Mouse (Mus musculus) limb, embryonic 12.5 days (tissue): ENCODE measurements around the gene Fxyd2. TPM values are rescaled to one million over a fixed set of nuclear protein-coding genes. Genes with fewer than 3 reads are reported as not detected.

ENCODE experiments used
- ATAC-seq: fragments of 200-750 bp; cut with Nextera tagmentation; 2 replicates; pipeline ENCODE4 v1.8.0; 2017; ENCODE audit warnings: low read depth, moderate TSS enrichment; ENCODE audit not compliant: insufficient number of reproducible peaks, insufficient read depth, low FRiP score, low TSS enrichment
- H3K27ac ChIP-seq: fragments of 300-500 bp; sonication (generic); 2 replicates; pipeline ENCODE4 v1.5.1; 2016; ENCODE audit warnings: mild to moderate bottlenecking, moderate library complexity
- H3K27me3 ChIP-seq: fragments of 300-500 bp; sonication (generic); 2 replicates; pipeline ENCODE4 v1.6.1; 2016; ENCODE audit warnings: mild to moderate bottlenecking, moderate library complexity
- H3K36me3 ChIP-seq: fragments of 300-500 bp; sonication (generic); 2 replicates; pipeline ENCODE4 v1.6.1; 2016; ENCODE audit warnings: mild to moderate bottlenecking, moderate library complexity
- H3K4me1 ChIP-seq: fragments of 300-500 bp; sonication (generic); replicated peaks from 2 replicates; pipeline ENCODE4 v1.6.1; 2016
- H3K4me2 ChIP-seq: fragments of 300-500 bp; sonication (generic); 2 replicates; pipeline ENCODE4 v1.6.1; 2016; ENCODE audit warnings: mild to moderate bottlenecking, moderate library complexity
- H3K4me3 ChIP-seq: fragments of 300-500 bp; sonication (generic); replicated peaks from 2 replicates; pipeline ENCODE4 v1.5.1; 2016; ENCODE audit warnings: mild to moderate bottlenecking
- H3K9ac ChIP-seq: fragments of 300-500 bp; sonication (generic); replicated peaks from 2 replicates; pipeline ENCODE4 v1.6.1; 2016; ENCODE audit warnings: mild to moderate bottlenecking, moderate library complexity
- H3K9me3 ChIP-seq: fragments of 300-500 bp; sonication (generic); 2 replicates; pipeline ENCODE4 v1.6.1; 2016; ENCODE audit warnings: mild to moderate bottlenecking, moderate library complexity
- WGBS: fragments of 180-500 bp; shearing (Covaris S2); methylation state at CpG from one replicate; pipeline ENCODE4 v1.1.7; 2016; 5-methylcytosine and 5-hydroxymethylcytosine counted together
- polyA plus RNA-seq: library from polyadenylated mRNA; unstranded; fragments of >200 nt; fragmentation: Nextera tagmentation; extraction: Ambion mirVana; gene quantifications from 2 replicates; pipeline ENCODE4 v1.2.1, GENCODE M21; 2016

Gene Fxyd2
- polyA plus RNA-seq, 1 experiment from 2014 or later: 1.9 TPM

GRCm38 (mm10) chr9:45451346-45451745 is 51.9 kb downstream of the Fxyd2 start:
- Histone ChIP-seq H3K36me3 (no peaks in the 10 kb centered on the region), H3K4me1 (peaks cover 10% of the 10 kb centered on the region), H3K9me3 (no peaks in the 10 kb centered on the region), H3K4me2 (no peak overlapping the region), H3K27me3 (peaks cover 36% of the 10 kb centered on the region), H3K4me3 (no peak overlapping the region), H3K27ac (no peak overlapping the region), H3K9ac (no peak overlapping the region)
- WGBS: 87% methylated on average over 4 of the region's 4 CpGs
- no peak for ATAC-seq

- H3K4me1 ChIP-seq: peaks cover 7% of the 10 kb centered on the region
- no peak overlapping the region for H3K4me3 ChIP-seq
- no peaks in the 10 kb centered on the region for H3K9me3 ChIP-seq
- ATAC-seq: no peak
- H3K4me2 ChIP-seq: no peak overlapping the region
- no peak overlapping the region for H3K9ac ChIP-seq
- no peak overlapping the region for H3K27ac ChIP-seq
- no peaks in the 10 kb centered on the region for H3K36me3 ChIP-seq
- H3K27me3 ChIP-seq: peaks cover 16% of the 10 kb centered on the region; the same call in 1 of the 2 replicates
- WGBS: 84% methylated on average over 10 of the region's 10 CpGs
Measured at GRCm38 (mm10) chr9:45454032-45454431, 54.6 kb downstream of the Fxyd2 start.

GRCm38 (mm10) chr9:45454889-45455610 is 55.6 kb downstream of the Fxyd2 start:
- no peak overlapping the region for H3K4me3 ChIP-seq
- no peak overlapping the region for H3K27ac ChIP-seq
- ATAC-seq: no peak
- H3K36me3 ChIP-seq: no peaks in the 10 kb centered on the region
- no peak overlapping the region for H3K4me2 ChIP-seq
- H3K27me3 ChIP-seq: peaks cover 8% of the 10 kb centered on the region; the same call in 1 of the 2 replicates
- no peaks in the 10 kb centered on the region for H3K9me3 ChIP-seq
- peaks cover 7% of the 10 kb centered on the region for H3K4me1 ChIP-seq
- H3K9ac ChIP-seq: no peak overlapping the region; the same call in 1 of the 2 replicates
- WGBS: 69% methylated on average over 8 of the region's 8 CpGs

GRCm38 (mm10) chr9:45457200-45457599 is 57.7 kb downstream of the Fxyd2 start:
- WGBS: 35% methylated on average over 7 of the region's 7 CpGs
- Histone ChIP-seq H3K27me3 (peaks cover 5% of the 10 kb centered on the region; the same call in 1 of the 2 replicates), H3K4me2 (no peak overlapping the region), H3K36me3 (no peaks in the 10 kb centered on the region), H3K9ac (no peak overlapping the region), H3K4me1 (peaks cover 7% of the 10 kb centered on the region), H3K27ac (0 out of 2 replicates have a peak overlapping the region, but pooled peaks have one; percentile 41), H3K9me3 (no peaks in the 10 kb centered on the region), H3K4me3 (no peak overlapping the region)
- no peak for ATAC-seq

- Histone ChIP-seq H3K9ac (no peak overlapping the region), H3K9me3 (no peaks in the 10 kb centered on the region), H3K4me2 (no peak overlapping the region), H3K4me3 (no peak overlapping the region), H3K4me1 (peaks cover 7% of the 10 kb centered on the region), H3K36me3 (no peaks in the 10 kb centered on the region), H3K27me3 (peaks cover 5% of the 10 kb centered on the region; the same call in 1 of the 2 replicates), H3K27ac (no peak overlapping the region)
- WGBS: 62% methylated on average over 14 of the region's 14 CpGs
- no peak for ATAC-seq
Measured at GRCm38 (mm10) chr9:45458363-45458762, 58.9 kb downstream of the Fxyd2 start.

Other genes with a start within 250 kb of the Fxyd2 start
- not detected in 2 replicates for gene BC049352, start 217.7 kb upstream of the Fxyd2 start, polyA plus RNA-seq
- gene Tmprss4, start 195.6 kb upstream of the Fxyd2 start, polyA plus RNA-seq: not detected in 2 replicates
- gene Il10ra, start 130.5 kb upstream of the Fxyd2 start, polyA plus RNA-seq: 0.63 TPM in 2 replicates
- 0.51 and 0.72 TPM in 2 replicates for gene Tmprss13, start 80.6 kb upstream of the Fxyd2 start, polyA plus RNA-seq
- 119 and 126 TPM in 2 replicates for gene Fxyd6, start 29.5 kb upstream of the Fxyd2 start, polyA plus RNA-seq
- 0.83 and 0.84 TPM in 2 replicates for gene Dscaml1, start 27.0 kb downstream of the Fxyd2 start, polyA plus RNA-seq